Mouse (Mus musculus): ENCODE results near the gene Ncapd2. TPM values are rescaled to one million over a fixed set of nuclear protein-coding genes. Genes with fewer than 3 reads are reported as not detected.

Ncapd2 gene
- total RNA-seq, 2 experiments from 2014 or later = 12.1 to 12.7 TPM

DNA sequence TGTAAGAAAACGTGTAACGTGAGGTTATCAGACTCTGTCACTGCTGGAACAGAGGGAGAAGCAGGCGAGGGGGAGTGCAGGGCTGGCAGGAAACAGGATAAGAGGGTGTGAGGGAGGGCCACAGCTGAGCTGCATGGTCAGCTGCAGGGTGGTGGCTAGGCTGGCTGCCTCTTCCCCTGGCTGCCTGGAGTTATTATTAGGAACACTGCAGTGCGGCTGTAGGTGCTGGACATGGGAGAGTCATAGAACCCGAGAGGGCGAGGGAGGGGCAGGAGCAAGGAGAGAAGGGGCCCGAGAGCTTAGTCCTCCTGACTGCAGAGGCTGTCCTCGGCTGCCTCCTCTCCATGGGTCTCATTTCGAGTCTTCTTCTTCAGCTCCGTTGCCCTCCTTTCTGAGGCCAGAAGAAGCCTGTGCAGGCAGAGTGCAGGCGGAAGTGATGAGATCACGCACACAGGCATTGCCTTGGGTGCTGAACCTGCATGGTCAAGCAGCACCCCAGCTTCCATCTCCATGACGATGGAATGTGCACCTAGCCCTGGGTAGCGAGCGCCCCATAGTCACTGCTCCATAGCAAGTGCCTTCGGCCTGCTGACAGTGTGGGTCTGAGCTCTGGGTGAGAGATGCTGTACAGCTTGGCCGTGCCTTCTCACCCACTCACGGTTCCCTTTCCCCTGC, 43.1 kb downstream of the Ncapd2 start:
- DNase-seq = peak; percentile 81

DNA sequence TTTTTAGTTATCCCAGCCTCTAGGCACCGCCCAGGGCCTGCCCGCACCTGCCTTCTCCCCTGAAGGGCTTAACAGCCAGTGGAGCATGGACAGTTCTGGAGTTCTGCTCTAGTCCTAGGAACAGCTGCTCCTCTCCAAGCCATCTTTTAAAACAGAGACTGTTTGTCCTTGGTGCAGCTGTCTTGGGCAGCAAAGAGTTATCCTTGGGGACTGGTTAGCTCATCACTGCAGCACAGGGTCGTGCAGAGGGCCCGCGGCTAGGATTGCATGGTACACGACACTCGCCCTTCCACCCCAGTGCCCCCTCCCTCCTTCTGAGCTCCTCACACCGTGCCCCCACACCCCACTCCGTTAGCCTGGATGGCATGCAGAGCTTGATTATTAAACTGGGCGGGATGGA, 44.2 kb downstream of the Ncapd2 start:
- peak; percentile 38 for DNase-seq

DNA sequence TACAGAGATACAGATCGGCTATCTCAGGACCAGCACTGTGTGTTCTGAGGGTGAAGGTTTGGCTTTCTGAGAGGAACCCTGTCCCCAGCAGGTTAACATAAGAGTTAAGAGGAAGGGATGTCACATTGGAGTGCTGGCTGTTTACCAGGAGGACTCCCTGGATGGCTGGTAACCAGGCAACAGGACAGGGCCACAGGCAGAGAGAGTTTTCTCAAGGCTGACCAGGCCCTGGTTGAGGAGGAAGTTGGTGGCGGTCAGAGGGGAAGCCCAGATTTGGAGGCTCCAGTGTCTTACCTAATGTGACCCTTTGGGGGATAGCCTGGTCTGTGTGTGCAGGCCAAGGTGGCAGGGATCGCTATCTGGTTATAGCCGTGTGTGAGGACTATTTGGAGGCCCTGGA, 44.7 kb downstream of the Ncapd2 start:
- peak; percentile 52 for DNase-seq

DNA sequence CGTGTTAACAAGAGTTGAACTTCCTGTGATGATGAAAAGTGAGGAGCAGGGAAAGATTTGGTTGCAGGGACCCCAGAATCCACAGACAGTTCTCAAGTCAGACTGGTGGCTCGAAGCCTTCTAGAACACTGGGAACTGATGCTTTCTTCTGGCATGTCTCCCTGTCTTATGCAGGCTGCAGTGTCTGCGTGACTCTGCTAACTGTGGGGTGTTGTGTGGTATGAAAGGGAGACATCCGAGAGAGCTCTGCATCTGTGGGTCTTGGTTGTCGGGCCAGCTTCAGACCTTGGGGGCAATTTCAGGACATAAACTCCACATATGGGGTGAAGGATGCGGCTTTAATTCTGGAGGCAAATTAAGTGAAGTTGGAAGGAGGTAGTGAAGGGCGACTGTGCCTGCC, 45.4 kb downstream of the Ncapd2 start:
- no peak for DNase-seq

DNA sequence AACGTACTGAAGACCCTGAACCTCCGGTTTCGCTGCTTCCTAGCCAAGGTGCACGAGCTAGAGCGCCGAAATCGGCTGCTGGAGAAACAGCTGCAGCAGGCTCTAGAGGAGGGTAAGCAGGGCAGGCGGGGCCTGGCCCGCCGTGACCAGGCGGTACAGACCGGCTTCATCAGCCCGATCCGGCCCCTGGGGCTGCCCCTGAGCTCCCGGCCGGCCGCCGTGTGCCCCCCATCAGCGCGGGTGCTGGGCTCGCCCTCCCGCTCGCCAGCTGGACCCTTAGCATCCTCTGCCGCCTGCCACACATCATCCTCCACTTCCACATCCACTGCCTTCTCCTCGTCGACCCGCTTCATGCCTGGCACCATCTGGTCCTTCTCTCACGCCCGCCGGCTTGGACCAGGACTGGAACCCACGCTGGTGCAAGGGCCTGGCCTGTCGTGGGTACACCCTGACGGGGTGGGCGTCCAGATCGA, 46.0 kb downstream of the Ncapd2 start:
- DNase-seq = no peak

DNA sequence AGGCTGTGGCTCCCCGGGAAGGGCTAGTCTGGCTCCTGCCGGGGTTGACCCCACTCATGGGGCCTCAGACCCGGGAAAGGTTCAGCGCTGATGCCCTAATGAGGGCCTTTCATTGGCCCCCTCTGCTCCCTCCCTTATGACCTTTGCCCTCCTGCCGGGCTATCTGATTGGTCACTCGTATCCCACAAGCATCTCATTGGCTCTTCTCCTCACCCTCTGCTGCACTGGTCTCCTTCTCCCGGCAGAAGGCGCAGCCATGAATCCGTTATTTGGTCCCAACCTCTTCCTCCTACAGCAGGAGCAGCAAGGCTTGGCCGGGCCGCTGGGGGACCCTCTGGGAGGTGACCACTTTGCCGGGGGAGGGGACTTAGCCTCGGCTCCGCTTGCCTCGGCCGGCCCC, 46.5 kb downstream of the Ncapd2 start, which contains the start of gene Iffo1:
TSS of gene Iffo1 (plus strand) at position 241 of the 400 bp plus-strand sequence.
- peak; percentile 92 for DNase-seq

DNA sequence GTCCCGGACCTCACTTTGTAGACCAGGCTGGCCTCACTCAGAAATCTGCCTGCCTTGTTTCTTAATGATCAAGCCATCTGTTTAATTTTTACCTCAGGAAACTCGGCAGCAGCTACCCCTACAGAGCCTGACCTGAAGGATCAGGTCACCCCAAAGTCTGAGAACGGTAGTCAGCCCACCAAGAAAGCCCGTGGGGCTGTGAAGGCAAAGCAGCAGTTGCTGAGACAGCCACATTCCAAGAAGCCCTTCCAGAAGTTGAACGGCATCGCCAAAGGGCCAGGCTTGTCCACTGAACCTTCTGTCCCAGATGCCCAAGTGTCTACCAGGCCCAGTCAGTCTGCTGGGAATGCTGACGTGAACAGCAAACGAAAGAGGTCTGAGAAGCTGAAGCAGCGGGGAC, 47.6 kb downstream of the Ncapd2 start:
- DNase-seq = no peak

DNA sequence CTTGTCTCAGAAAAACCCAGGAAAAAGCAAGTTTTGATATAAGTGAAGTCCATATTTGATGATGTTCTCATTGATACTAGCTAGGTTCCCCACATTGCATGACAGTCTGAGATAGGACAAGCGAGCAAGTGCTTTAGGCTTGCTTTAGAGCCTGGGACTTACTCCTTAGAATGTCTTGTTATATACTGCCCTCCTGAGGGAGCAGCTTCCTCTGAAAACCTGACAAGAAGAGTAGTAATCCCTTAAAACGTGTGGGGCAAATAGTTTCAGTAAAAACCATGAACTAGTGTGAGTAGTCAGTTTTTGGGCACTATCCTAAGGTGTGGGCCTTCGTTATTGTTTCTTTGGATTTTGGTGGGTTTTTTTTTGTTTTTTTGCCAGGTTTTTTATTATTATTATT, 48.4 kb downstream of the Ncapd2 start:
- no peak for DNase-seq

DNA sequence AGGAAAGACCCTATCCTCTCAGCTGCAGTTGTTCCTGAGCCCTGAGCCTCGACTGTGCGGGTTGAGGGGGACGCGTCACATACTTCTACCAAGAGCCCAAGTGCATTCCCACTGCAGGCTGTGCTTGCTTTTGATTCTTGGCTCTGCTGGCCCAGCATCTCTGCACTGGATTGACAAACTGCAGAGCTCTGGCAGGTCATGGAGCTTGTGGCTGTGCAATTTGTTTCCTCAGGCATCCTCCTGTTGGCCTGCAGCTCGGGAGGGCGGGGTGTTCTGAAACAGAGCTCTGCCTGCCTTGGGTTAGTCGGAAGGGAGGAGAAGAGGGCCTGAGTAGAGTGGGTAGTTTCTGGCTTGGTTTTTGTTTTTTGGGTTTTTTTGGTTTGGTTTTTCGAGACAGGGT, 49.1 kb downstream of the Ncapd2 start:
- no peak for DNase-seq

DNA sequence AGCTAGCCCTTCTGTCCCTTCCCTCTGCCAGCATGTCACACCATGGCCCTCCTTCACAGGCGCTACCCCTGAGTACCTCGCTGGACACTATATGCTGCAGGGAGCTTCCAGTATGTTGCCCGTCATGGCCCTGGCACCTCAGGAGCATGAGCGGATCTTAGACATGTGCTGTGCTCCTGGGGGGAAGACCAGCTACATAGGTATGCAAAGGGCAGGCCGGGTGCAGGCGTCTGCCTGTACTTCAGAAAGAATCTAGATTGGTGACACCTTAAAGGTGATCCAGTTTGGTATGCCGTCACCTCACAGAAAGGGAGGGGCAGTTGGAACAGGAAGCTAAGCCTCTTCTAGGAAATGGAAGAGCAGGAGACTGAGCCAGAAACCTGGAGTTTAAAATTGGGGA, 51.8 kb downstream of the Ncapd2 start:
- DNase-seq = no peak

DNA sequence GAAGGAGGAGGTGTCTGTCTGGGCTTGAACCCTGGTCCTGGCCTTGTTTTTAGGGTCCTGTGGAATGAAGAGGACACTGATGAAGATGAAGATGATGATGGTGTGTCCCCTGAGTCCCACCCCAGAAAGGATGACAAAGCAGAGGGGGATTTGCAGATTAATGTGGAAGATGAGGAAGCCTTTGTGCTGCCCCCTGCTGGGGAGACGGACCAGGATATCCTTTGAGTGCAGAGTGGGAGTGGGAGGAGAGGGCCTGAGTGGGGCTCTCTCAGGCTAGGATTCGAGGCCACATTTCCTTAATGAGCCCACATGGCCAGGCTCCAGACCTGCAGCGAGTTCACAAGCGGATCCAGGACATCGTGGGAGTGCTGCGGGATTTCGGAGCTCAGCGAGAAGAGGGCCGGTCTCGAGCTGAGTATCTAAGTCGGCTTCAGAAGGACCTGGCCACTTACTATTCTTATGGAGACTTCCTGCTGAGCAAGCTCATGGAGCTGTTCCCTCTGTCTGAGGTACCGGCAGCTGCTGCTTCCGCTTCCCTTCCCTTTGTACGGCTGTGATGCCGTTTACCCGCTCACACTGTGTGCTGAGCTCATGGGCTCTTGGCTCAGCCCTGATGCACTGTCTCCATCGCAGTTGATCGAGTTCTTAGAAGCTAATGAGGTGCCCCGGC, 54.4 kb downstream of the Ncapd2 start:
- no peak for DNase-seq

DNA sequence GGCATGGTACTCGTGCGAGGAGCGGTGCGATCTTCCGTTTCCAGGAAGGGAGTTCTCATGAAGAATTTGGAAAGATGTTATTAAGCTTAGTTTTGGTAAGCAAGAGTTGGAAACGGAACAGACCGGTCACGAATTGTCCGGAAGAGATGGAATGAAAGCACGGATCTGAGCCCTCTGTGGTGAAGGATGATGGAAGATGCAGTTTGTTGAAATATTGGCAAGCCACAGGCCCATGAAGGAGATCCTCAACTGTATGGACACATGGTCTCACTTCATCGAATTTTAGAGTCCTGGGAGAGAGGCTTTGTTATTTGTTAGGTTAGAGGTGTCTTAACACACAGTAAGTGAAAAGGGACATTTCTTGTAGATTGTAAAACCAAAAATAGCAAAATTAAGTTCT, 59.0 kb downstream of the Ncapd2 start:
- DNase-seq = no peak

DNA sequence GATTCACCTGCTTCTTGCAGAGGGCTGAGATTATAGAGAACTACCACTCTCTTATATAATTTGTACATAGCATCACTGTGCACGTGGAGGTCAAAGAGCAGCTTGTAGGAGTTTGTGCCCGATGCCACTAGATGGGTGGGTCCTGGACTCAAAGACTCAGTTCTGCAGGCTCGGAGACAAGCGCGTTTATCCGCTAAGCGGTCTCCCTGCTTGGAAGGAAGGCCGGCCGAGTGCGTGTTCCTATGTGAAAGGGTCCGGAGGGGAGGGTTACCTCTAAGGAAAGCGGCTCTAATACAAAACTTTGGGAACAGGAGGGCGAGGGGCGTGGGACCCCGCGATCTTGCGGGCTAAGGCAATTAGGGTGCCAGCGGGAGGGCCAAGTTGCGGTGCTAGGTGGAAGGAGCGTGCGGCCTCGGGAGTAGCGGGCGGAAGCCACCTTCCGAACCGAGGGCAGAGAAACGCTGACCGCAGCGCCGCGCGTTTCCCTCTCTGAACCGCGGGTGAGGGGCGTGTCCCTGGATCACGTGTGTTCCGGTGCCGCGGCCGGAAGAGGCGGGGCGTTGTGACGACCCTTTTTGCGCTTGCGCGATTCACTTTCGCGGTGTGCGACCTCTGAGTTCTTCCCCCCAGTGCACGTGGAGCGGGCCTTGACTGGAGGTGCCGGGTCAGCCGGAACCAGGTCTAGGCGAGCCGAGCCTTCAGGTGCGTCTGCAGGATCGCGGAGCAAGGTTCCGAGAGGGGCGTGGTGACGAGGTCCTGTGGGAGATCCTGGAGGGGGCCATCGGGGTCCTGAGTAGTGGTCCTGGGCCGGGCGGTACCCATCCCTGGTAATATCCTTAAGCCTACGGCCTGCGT, 60.0 kb downstream of the Ncapd2 start, which contains the start of gene Nop2:
TSS of gene Nop2 (plus strand) at position 608 of the 855 bp plus-strand sequence.
- peak; percentile 82 for DNase-seq

DNA sequence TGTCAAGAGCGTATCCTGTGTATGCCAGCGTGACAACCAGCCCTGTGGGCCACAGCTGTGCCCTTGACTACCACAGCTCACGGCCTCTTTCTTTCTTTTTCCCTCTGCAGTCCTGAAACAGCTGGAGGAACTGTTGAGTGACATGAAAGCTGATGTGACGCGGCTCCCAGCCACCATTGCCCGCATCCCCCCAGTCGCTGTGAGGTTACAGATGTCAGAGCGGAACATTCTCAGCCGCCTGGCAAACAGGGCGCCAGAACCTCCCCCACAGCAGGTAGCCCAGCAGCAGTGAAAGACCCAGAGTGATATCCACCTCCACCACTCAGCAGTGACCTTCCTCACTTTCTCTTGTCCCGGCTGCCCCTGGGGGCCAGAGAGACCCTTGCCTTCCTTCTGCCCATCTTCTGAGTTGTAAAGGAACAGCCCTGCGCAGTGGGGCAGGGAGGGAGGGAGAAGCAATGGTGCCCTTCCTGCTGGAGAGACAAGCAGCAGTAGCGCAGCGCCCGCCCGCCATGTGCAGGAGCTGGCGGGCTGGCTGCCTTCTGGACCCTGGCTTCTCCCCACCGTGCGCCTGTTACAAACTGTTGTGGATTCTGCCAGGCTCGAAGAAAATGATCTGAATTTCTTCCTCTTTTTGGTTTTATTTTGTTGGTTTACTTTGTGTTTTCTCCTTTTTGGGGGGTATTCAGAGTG, 61.6 kb downstream of the Ncapd2 start:
- DNase-seq = no peak

DNA sequence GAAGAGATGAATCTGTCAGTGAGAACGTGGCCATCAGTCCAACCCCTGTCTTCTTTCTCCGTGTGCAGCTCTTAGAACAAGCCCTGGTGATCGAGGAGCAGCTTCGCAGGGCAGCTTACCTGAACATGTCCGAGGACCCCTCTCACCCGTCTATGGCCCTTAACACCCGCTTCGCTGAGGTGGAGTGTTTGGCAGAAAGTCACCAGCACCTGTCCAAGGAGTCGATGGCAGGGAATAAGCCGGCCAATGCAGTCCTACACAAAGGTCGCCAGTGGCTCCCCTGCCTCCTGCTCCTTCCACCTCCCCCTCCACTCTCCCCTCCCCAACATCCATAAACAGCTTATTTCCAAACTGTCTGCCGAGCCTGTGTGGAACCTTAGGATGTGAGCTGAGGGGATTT, 62.8 kb downstream of the Ncapd2 start:
- DNase-seq = no peak

DNA sequence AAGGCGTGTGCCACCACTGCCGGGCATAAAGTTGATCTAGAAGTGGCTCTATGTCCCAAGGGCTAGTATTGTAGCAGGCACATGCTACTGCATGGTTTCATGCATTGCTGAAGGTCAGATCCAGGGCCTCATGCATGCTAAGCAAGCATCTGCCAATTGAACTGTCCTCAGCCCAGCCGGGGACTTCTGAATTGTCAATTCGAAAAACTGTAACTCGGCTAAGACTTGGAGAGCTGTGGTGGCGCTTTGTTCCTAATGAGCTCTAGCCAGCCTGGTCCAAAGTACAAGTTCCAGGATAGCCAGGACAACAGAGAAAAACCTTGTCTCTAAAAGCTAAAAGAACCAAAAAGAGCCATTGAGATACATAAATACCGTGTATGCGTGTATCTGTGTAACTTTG, 72.1 kb downstream of the Ncapd2 start:
- no peak for DNase-seq

Small RNAs within 50 kb of the gene (microRNA-seq; reads per million reads assigned to microRNA genes)
- 0.53 to 0.74 reads per million in 2 experiments for gene Mir3098 (ENCODE audit: borderline replicate concordance in 2 of 2)
- gene Mir8113 (ENCODE audit: borderline replicate concordance in 2 of 2) = 0 reads per million in 2 experiments

Other genes with a start within 250 kb of the Ncapd2 start
- gene Cops7a, start 226.2 kb downstream of the Ncapd2 start, total RNA-seq (2021) = 10 to 100 TPM; 96.2 to 99.0 TPM
- gene Pianp, start 195.0 kb downstream of the Ncapd2 start, total RNA-seq (2021) = not detected
- gene Zfp384, start 182.6 kb downstream of the Ncapd2 start, total RNA-seq (2021) = 10 to 100 TPM; 18.5 to 19.3 TPM
- gene Ing4, start 151.9 kb downstream of the Ncapd2 start, total RNA-seq (2021) = 10 to 100 TPM; 24.2 to 29.1 TPM
- gene Acrbp, start 142.0 kb downstream of the Ncapd2 start, total RNA-seq (2021) = 1 to 10 TPM; 1.1 to 1.9 TPM
- not detected for gene Lpar5, start 123.8 kb downstream of the Ncapd2 start, total RNA-seq (2021)
- gene Chd4, start 95.7 kb downstream of the Ncapd2 start, total RNA-seq (2021) = 10 to 100 TPM; 67.8 to 72.6 TPM
- 10 to 100 TPM; 14.6 to 18.6 TPM for gene Nop2, start 59.8 kb downstream of the Ncapd2 start, total RNA-seq (2021)
- gene Iffo1, start 46.5 kb downstream of the Ncapd2 start, total RNA-seq (2021) = 10 to 100 TPM; 12.4 to 15.3 TPM
- gene Gapdh, start 25.2 kb downstream of the Ncapd2 start, total RNA-seq (2021) = over 10,000 TPM; 11,297 to 11,631 TPM
- gene Mrpl51, start 100 bp upstream of the Ncapd2 start, total RNA-seq (2021) = 100 to 1,000 TPM; 214 to 227 TPM
- gene Vamp1, start 23.9 kb upstream of the Ncapd2 start, total RNA-seq (2021) = 10 to 100 TPM; 17.5 to 19.2 TPM
- 1 to 10 TPM; 1.4 to 2.6 TPM for gene Tapbpl, start 40.2 kb upstream of the Ncapd2 start, total RNA-seq (2021)
- under 1 TPM; 0.43 to 0.51 TPM for gene Cd27, start 45.3 kb upstream of the Ncapd2 start, total RNA-seq (2021)
- not detected for gene Tuba3a, start 94.3 kb upstream of the Ncapd2 start, total RNA-seq (2021)
- gene Ltbr, start 122.2 kb upstream of the Ncapd2 start, total RNA-seq (2021) = 10 to 100 TPM; 21.2 to 21.7 TPM
- gene Scnn1a, start 129.0 kb upstream of the Ncapd2 start, total RNA-seq (2021) = under 1 TPM; 0.10 to 0.19 TPM
- gene Tnfrsf1a, start 157.7 kb upstream of the Ncapd2 start, total RNA-seq (2021) = 10 to 100 TPM; 26.7 to 33.7 TPM
- not detected for gene Plekhg6, start 189.1 kb upstream of the Ncapd2 start, total RNA-seq (2021)

Data from gastrocnemius, postnatal 25 days (tissue).